Mouse (Mus musculus) Patski (cell line): ENCODE results near the gene Klk8. TPM values are rescaled to one million over a fixed set of nuclear protein-coding genes. Genes with fewer than 3 reads are reported as not detected.

Experiments
- ATAC-seq: fragments of 100-300 bp; one replicate; pipeline ENCODE4 v1.8.0; 2021
- CTCF ChIA-PET: fragments of 350-600 bp; sonication (Branson Sonifier 250); formaldehyde crosslinking; loops from one replicate; lab custom pipeline; 2022; ENCODE audit warnings: inconsistent platforms; lab: Charles Lee
- POLR2A ChIA-PET: fragments of 350-600 bp; sonication (Branson Sonifier 250); formaldehyde crosslinking; loops from one replicate; lab custom pipeline; 2022; ENCODE audit warnings: antibody characterized with exemption, inconsistent platforms; lab: Charles Lee
- DNase-seq: peaks from one replicate; pipeline ENCODE4 v3.0.0-alpha.2; 2011; ENCODE audit warnings: low read depth, low spot score
- H3K27me3 ChIP-seq: fragments of 371-371 bp; one replicate; pipeline ENCODE4 v1.5.1; 2021
- CTCF ChIP-seq: fragments of 100-300 bp; IDR thresholded peaks from one replicate; pipeline ENCODE4 v1.5.1; 2021
- in situ Hi-C: fragments of 300-500 bp; cut with MboI; formaldehyde crosslinking; loops from 3 replicates; pipeline ENCODE4 v1.11.1; 2018; ENCODE audit warnings: low pct_unique_long_range_greater_than_20kb, mixed read lengths
- polyA plus RNA-seq: library from polyadenylated mRNA; unstranded; gene quantifications from one replicate; pipeline ENCODE4 v1.2.3, GENCODE M21; 2021

Gene Klk8
- polyA plus RNA-seq, 1 experiment from 2014 or later: not detected

GRCm38 (mm10) chr7:43789295-43789694 is 8.1 kb upstream of the Klk8 start:
- in situ Hi-C loops: no loop called here
- no peak for TF ChIP-seq CTCF
- no peak for DNase-seq
- ATAC-seq: no peak
- H3K27me3 ChIP-seq: no peaks in the 10 kb centered on the region
- ChIA-PET POLR2A (no interaction called here), CTCF (interaction anchor here (1.3 to 1.4 kb wide), 2 partner anchors 24 to 109 kb away, joined by 3 read pairs; no protein-coding TSS in a partner anchor)

GRCm38 (mm10) chr7:43791591-43791990 is 5.8 kb upstream of the Klk8 start, which contains the start of gene Klk9:
Gene Klk9 (plus strand): TSS chr7:43791891.
- no peak for TF ChIP-seq CTCF
- DNase-seq (no peak), ATAC-seq (no peak)
- ChIA-PET CTCF (no interaction called here), POLR2A (no interaction called here)
- in situ Hi-C loops: no loop called here
- H3K27me3 ChIP-seq: peaks cover 3% of the 10 kb centered on the region

GRCm38 (mm10) chr7:43796355-43796754 is 1.0 kb upstream of the Klk8 start:
- no peak for ATAC-seq
- peaks cover 3% of the 10 kb centered on the region for H3K27me3 ChIP-seq
- POLR2A ChIA-PET: no interaction called here
- no peak for DNase-seq
- in situ Hi-C loops: no loop called here
- CTCF ChIA-PET: no interaction called here
- TF ChIP-seq CTCF: no peak

GRCm38 (mm10) chr7:43797844-43798462 is 576 bp downstream of the Klk8 start:
- no peak for TF ChIP-seq CTCF
- ATAC-seq: no peak
- peaks cover 3% of the 10 kb centered on the region for H3K27me3 ChIP-seq
- POLR2A ChIA-PET: no interaction called here
- CTCF ChIA-PET: no interaction called here
- DNase-seq: no peak
- in situ Hi-C loops: no loop called here

GRCm38 (mm10) chr7:43799876-43800275 is 2.5 kb downstream of the Klk8 start:
- in situ Hi-C loops: no loop called here
- ATAC-seq (no peak), DNase-seq (no peak)
- CTCF ChIA-PET: no interaction called here
- peaks cover 3% of the 10 kb centered on the region for H3K27me3 ChIP-seq
- no peak for TF ChIP-seq CTCF
- POLR2A ChIA-PET: no interaction called here

GRCm38 (mm10) chr7:43810994-43811393 is 13.6 kb downstream of the Klk8 start, which contains the start of gene Klk7:
Gene Klk7 (plus strand): TSS chr7:43811294.
- DNase-seq: no peak
- no peak for ATAC-seq
- in situ Hi-C loops: no loop called here
- H3K27me3 ChIP-seq: no peaks in the 10 kb centered on the region
- TF ChIP-seq CTCF: no peak
- ChIA-PET CTCF (no interaction called here), POLR2A (no interaction called here)

GRCm38 (mm10) chr7:43815211-43815610 is 17.8 kb downstream of the Klk8 start:
- ChIA-PET POLR2A (no interaction called here), CTCF (no interaction called here)
- no peaks in the 10 kb centered on the region for H3K27me3 ChIP-seq
- DNase-seq: no peak
- no peak for ATAC-seq
- no peak for TF ChIP-seq CTCF
- in situ Hi-C loops: no loop called here

GRCm38 (mm10) chr7:43816746-43817145 is 19.4 kb downstream of the Klk8 start:
- ATAC-seq (no peak), DNase-seq (no peak)
- ChIA-PET POLR2A (no interaction called here), CTCF (no interaction called here)
- in situ Hi-C loops: no loop called here
- H3K27me3 ChIP-seq: no peaks in the 10 kb centered on the region
- TF ChIP-seq CTCF: no peak

- H3K27me3 ChIP-seq: no peaks in the 10 kb centered on the region
- ChIA-PET CTCF (no interaction called here), POLR2A (no interaction called here)
- in situ Hi-C loops: no loop called here
- TF ChIP-seq CTCF: no peak
- no peak for DNase-seq
- ATAC-seq: no peak
These were observed 24.2 kb downstream of the Klk8 start for GRCm38 (mm10) chr7:43821581-43821980.

- TF ChIP-seq CTCF: no peak
- ChIA-PET POLR2A (no interaction called here), CTCF (no interaction called here)
These were observed 26.8 kb downstream of the Klk8 start, which contains the start of gene Klk6 for GRCm38 (mm10) chr7:43824199-43824598. Gene Klk6 (plus strand): TSS chr7:43824499.

GRCm38 (mm10) chr7:43826056-43826455 is 28.7 kb downstream of the Klk8 start:
- DNase-seq: no peak
- no peak for ATAC-seq
- ChIA-PET CTCF (no interaction called here), POLR2A (no interaction called here)
- TF ChIP-seq CTCF: no peak
- in situ Hi-C loops: no loop called here
- no peaks in the 10 kb centered on the region for H3K27me3 ChIP-seq

More at GRCm38 (mm10) chr7:43824199-43824598, 26.8 kb downstream of the Klk8 start, which contains the start of gene Klk6:
- DNase-seq (no peak), ATAC-seq (no peak)
- H3K27me3 ChIP-seq: no peaks in the 10 kb centered on the region
- in situ Hi-C loops: no loop called here
